Mouse (Mus musculus): ENCODE measurements around the gene Sdr39u1.

Gene Sdr39u1

DNA sequence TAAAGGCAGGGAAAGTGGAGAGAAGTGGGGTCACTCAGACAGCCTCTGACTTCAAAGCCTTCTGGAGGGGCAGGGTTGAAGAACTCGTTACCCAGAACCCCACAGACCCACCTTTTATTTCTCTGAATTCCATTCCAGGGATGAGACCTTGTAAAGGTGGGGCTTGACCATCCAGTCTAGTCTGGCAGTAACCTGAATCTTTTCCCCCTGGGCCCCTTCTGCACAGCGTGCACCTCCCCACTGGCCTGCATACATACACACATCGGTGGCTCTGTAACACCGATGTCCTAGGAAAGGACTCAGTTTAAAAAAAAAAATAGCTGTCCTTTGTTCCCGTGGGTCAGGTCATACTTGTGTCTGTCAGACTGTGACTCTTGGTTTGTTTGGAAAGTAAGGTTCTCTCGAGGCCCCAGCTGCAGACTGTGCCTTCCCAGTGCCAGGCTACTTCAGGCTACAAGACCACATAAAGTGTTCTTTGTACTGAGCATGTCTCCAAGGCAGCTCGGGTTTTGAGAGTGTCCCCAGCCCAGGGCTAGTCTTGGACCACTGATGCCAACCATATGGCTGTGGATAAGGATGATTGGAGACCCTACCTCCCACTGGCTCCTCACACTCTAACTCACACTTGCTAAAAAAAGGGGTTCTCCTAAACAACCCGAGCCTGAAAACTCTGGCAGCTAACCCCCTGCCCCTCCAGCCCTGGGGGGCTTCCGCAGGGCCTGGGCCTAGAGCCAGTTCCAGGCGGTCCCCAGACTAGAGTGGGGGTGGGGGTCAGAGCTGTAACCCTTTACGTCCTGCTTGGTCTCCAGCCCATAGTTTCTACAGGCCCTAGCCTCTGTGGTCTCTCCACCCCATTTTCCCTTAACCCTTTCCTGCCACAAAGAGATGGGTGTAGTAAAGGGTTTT lies 47.2 kb downstream of the Sdr39u1 start:
- no peak for DNase-seq

DNA sequence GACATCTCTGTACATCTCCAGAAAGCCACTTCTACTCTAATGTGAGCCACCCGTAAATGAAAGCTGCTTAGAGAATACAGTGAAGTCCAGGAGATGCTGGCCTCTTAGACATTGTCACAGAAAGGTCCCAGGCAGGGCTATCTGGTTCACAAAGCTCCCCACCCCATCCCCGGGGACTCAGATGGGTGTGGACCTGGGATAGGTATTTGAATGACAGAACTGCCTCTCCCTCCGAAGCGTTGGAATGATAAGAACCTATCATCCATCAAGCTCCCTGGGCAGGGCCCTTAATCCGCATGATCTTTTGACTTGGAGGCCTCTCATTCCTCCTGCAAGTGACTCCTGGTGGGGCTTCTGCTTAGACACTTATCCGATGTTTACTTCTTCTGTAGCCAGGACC lies 49.2 kb downstream of the Sdr39u1 start:
- DNase-seq: no peak

All from kidney, adult 18-20 months (tissue).